Mouse (Mus musculus) left cerebral cortex, postnatal 10 days (tissue): ENCODE data around the gene Exog. TPM values are rescaled to one million over a fixed set of nuclear protein-coding genes. Genes with fewer than 3 reads are reported as not detected.

Experiments
- DNase-seq, 2 experiments: peaks; one replicate each; pipeline ENCODE4 v3.0.0; 2021 to 2022; ENCODE audit warnings: low spot score in 2 of 2, mixed read lengths in 1 of 2; ENCODE audit errors: extremely low spot score in 1 of 2
- intact Hi-C: fragments of 180-260 bp; cut with DNase I; formaldehyde crosslinking; loops from one replicate; pipeline ENCODE4 v1.15.1; 2025
- total RNA-seq, 2 experiments: library from RNA; stranded (reverse); gene quantifications; 2 replicates each; pipeline ENCODE4 v1.2.3; 2021

Gene Exog
- total RNA-seq, 2 experiments from 2014 or later: 26.5 to 26.7 TPM

DNA sequence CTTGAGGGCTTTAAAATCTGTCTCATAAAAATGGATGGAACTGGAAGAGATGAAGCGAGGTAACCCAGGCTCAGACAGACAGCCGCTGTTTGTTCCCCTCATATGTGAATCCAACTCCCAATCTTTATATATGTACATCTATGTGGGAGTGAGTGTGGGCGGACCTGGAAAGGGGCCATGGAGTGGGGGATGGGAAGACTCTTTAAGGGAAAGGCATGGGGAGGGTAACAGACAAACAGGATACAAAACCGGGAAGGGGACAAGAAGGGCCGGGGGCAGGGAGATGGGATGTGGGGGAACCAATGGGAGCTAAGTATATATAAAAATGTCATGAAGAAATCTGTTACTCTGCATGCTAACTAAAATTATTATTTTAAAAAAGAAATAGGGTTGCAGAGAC lies 52.2 kb downstream of the Exog start:
- intact Hi-C loops: no loop called here
- DNase-seq: peak; percentile 48 to 56

DNA sequence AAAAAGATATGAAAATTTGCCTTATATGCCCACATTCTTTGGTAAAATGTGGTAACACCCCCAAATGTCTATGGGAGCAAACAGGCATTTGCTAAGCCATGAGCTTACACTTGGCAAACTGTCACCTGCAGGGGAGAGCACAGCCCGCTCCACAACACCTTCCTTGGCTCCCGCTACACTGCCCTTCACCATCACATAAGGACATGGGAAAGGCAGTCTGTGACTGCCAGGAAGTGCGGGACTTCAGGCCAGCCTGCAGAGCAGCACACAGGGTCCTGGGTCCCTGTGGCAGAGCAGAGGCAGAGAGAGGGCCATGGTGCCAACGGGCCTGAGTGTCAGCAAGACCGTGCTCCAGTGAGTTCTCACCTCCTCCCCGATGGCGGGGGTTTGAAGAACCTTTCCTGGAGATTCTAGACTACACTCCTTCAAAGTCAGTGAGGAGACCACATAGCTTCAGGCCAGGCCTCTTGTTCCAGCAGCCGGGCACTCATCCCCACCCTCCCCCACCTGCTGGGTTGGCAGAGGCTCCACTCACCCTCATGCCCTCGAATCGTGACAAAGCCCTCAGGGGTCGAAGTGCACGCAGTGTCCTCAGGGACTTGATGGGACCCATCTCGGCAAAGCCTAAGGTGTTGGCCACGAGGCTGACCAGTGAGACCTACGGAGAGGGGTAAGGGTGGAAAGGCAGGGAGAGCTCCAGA lies 53.0 kb downstream of the Exog start:
- DNase-seq: no peak
- intact Hi-C loops: no loop called here

- intact Hi-C loops: no loop called here
- no peak for DNase-seq
These were observed 53.5 kb downstream of the Exog start for GRCm38 (mm10) chr9:119498247-119498607.

DNA sequence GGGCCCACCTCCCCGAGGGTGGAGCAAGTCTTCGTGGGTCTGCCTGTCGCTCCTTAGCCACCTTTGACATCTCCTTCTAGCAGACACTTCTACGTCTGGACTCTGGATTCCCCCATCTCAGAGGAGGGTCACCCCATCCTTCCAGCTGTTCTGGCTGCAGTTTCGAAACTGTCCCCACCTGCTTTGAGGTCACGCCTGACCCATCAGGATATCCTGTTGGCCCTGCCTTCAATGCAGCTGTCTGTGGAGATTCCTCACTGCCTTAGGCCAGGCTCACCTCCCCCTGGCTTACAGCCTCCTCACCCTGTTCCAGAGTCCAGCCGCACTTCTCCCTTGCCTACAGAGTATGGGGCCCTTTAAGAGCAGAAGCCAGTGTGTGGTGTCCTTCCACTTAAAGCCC lies 54.1 kb downstream of the Exog start:
- no peak for DNase-seq
- intact Hi-C loops: no loop called here

DNA sequence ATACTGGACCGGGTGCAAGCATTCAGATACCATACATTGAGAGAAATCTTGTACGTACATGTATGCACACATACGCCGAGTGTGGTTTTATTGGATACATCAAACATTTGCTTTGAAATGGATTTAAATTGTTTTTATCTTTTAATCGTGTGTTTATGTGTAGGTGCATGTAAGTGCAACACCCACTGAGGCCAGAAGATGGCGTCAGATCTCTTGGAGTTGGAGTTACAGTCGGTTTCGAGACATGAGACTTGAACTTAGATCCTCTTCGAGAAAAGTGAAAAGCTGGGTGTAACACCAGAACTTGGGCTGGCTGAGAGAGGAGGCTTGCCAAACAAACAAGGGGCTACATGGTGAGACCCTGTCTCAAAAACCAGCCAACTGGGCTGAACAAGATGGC lies 58.9 kb downstream of the Exog start:
- DNase-seq: no peak
- intact Hi-C loops: no loop called here

DNA sequence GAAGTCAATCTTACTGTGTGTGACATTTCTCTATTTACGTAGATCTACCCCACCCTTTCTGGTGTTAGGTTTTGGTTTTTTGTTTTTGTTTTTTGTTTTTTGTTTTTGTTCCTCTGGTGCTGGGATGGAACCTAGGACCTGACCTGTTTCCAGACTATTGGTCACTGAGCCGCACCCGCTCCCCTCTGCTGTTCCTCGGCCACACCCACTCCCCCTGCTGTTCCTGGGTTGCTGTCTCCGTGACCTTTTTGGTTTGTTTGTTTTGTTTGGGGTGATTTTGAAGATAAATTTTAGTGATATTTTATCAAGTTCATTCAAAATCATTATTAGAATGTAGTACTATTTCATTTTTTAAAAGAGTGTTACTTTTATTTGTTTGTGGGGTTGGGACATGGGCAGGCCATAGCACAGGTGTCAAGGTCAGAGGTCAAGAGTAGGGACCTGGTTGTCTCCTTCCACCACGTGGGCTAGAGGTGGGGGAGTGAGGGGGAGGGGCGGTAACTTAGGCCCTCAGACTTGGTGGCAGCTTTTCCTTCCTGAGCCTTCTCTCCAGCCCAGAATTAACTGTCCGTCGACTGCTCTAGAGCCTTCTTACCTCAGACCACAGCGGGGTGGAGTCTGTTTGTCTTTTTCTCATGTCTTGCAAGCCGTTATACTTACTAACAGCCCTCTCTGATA lies 60.4 kb downstream of the Exog start:
- DNase-seq: no peak
- intact Hi-C loops: no loop called here

DNA sequence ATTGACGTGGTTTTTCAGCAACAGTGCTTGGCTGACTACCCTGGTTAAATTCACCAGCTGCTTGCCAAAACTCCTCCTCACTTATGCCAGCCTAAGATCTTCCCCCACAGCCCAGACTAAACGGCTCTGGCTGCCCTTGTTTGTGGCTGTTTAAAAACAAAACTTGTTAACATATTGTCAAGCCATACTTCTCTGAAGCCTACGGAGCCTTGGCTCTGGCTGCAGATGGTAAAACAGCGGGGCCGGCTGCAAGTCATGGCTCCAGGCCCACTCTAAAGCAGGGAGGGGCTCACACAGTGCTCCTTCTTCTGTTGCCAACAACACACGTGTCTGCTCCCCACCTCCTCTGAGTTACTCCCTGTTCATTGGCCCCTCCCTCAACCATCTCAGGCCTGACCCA lies 66.2 kb downstream of the Exog start:
- DNase-seq: peak in 1 of 2 experiments; percentile 23
- intact Hi-C loops: no loop called here

DNA sequence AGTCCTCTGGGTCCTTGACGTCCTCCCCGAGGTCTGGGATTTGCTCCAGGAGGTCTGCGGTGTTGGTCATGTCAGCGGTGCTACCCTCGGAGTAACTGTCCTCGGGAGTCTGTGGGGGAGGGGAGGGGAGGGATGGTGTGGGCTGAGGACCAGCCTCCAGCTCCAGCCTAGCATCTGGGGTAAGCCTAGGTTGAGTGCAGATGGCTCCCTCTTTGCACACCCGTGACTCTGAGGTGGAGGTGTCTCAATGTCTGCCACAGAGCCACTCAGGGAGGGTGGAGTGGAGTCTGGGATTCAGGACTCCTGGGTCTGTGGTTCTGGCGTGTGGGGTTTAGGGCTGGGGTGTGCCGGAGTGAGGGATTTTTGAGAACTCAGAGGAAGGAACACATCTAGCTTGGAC lies 68.2 kb downstream of the Exog start:
- intact Hi-C loops: no loop called here
- DNase-seq: no peak

GRCm38 (mm10) chr9:119513816-119514215 lies 69.1 kb downstream of the Exog start:
- intact Hi-C loops: no loop called here
- DNase-seq: no peak

GRCm38 (mm10) chr9:119514986-119515385 lies 70.2 kb downstream of the Exog start:
- DNase-seq: no peak
- intact Hi-C loops: no loop called here

Other genes with a start within 250 kb of the Exog start
- not detected for gene Slc22a13, start 235.8 kb upstream of the Exog start, total RNA-seq
- 10 to 100 TPM; 41.5 to 42.0 TPM for gene Oxsr1, start 122.5 kb upstream of the Exog start, total RNA-seq
- gene Acaa1a, start 105.3 kb upstream of the Exog start, total RNA-seq: 10 to 100 TPM; 66.2 to 66.5 TPM
- gene Myd88, start 103.5 kb upstream of the Exog start, total RNA-seq: 1 to 10 TPM; 5.0 to 7.2 TPM
- gene Xylb, start 87.6 kb upstream of the Exog start, total RNA-seq: 1 to 10 TPM; 4.0 to 4.4 TPM
- not detected for gene Slc22a14, start 79.4 kb upstream of the Exog start, total RNA-seq
- gene Acvr2b, start 42.8 kb upstream of the Exog start, total RNA-seq: 10 to 100 TPM; 11.9 to 12.2 TPM
- gene Scn5a, start 134.1 kb downstream of the Exog start, total RNA-seq: 1 to 10 TPM; 3.3 to 4.9 TPM